Mouse (Mus musculus) neural tube, embryonic 15.5 days (tissue): Measurements from ENCODE around the gene Cflar. TPM values are rescaled to one million over a fixed set of nuclear protein-coding genes. Genes with fewer than 3 reads are reported as not detected.

Experiments
- ATAC-seq: fragments of 200-750 bp; cut with Nextera tagmentation; 2 replicates; pipeline ENCODE4 v1.8.0; 2017; ENCODE audit warnings: mild to moderate bottlenecking, moderate TSS enrichment, moderate library complexity; ENCODE audit not compliant: low FRiP score
- H3K27ac ChIP-seq: fragments of 300-500 bp; sonication (generic); replicated peaks from 2 replicates; pipeline ENCODE4 v1.5.1; 2015; ENCODE audit warnings: mild to moderate bottlenecking, inconsistent platforms
- H3K27me3 ChIP-seq: fragments of 300-500 bp; sonication (generic); replicated peaks from 2 replicates; pipeline ENCODE4 v1.6.1; 2015; ENCODE audit warnings: inconsistent platforms
- H3K36me3 ChIP-seq: fragments of 300-500 bp; sonication (generic); 2 replicates; pipeline ENCODE4 v1.6.1; 2015; ENCODE audit warnings: inconsistent platforms
- H3K4me1 ChIP-seq: fragments of 300-500 bp; sonication (generic); 2 replicates; pipeline ENCODE4 v1.6.1; 2015; ENCODE audit warnings: inconsistent platforms
- H3K4me2 ChIP-seq: fragments of 300-500 bp; sonication (generic); 2 replicates; pipeline ENCODE4 v1.6.1; 2015; ENCODE audit warnings: inconsistent platforms, mild to moderate bottlenecking, moderate library complexity
- H3K4me3 ChIP-seq: fragments of 300-500 bp; sonication (generic); replicated peaks from 2 replicates; pipeline ENCODE4 v1.5.1; 2015; ENCODE audit warnings: mild to moderate bottlenecking, inconsistent platforms
- H3K9ac ChIP-seq: fragments of 300-500 bp; sonication (generic); replicated peaks from 2 replicates; pipeline ENCODE4 v1.6.1; 2015; ENCODE audit warnings: mild to moderate bottlenecking, inconsistent platforms
- H3K9me3 ChIP-seq: fragments of 300-500 bp; sonication (generic); replicated peaks from 2 replicates; pipeline ENCODE4 v1.6.1; 2016; ENCODE audit warnings: inconsistent platforms
- WGBS: fragments of 180-500 bp; shearing (Covaris S2); methylation state at CpG from one replicate; pipeline ENCODE4 v1.1.7; 2015; ENCODE audit warnings: mixed read lengths; 5-methylcytosine and 5-hydroxymethylcytosine counted together
- polyA plus RNA-seq: library from polyadenylated mRNA; unstranded; fragments of >200 nt; fragmentation: Nextera tagmentation; extraction: Ambion mirVana; gene quantifications from 2 replicates; pipeline ENCODE4 v1.2.1, GENCODE M21; 2015

Gene Cflar
- polyA plus RNA-seq, 1 experiment from 2014 or later: 15.3 TPM

DNA sequence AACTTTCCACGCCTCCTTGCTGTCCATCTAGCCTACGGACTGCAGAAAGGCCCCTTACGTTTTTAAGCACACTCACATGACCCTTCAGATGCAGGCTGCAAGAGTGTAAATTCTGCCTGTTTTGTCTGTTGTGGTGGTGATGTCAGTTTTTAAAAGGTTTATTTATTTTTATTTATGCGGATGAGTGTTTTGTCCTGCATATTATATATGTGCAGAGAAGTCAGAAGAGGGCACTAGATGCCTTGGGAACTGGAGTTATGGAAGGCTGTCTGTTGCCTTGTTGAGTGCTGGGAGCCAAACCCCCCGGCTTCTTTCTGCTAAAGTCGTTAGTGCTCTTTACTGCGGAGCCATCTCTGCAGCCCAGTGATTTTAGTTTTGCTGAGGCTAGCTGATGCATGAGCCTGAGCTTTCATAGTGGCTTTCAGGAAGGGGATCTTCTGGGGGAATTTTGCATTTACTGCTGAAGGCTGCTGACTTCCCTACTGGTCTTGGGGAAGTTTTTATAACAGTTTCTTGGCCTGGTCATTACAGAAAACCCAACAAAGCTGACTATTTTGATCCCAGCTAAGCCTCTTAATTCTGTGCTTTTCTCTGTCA, 12.6 kb downstream of the Cflar start:
- no peak for ATAC-seq
- Histone ChIP-seq H3K4me1 (no peaks in the 10 kb centered on the region), H3K27me3 (no peaks in the 10 kb centered on the region), H3K27ac (no peak overlapping the region), H3K4me2 (no peak overlapping the region), H3K4me3 (no peak overlapping the region), H3K36me3 (no peaks in the 10 kb centered on the region), H3K9me3 (no peaks in the 10 kb centered on the region), H3K9ac (no peak overlapping the region)
- 62% methylated on average over 7 of the region's 7 CpGs for WGBS

DNA sequence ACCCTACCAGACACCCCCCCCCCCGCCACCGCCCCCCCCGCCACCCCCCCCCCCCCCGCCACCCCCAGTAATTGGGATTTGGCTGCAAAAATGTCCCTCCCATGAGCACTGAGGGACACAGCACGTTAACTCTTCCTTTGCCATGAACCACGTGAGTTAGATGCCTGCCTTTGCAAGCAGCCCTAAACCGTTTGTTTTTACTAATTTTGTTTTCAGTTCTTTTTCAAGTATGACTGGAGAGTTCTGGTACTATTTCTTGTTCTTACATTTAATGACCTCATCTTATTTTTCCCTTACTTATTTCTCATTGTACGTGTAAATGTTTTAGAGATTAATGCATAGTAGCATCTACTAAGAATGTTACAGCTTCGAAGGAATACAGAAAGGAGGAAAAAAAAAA, 13.2 kb downstream of the Cflar start:
- H3K4me2 ChIP-seq: no peak overlapping the region
- H3K4me1 ChIP-seq: no peaks in the 10 kb centered on the region
- no peaks in the 10 kb centered on the region for H3K36me3 ChIP-seq
- ATAC-seq: no peak
- H3K27me3 ChIP-seq: no peaks in the 10 kb centered on the region
- H3K27ac ChIP-seq: no peak overlapping the region
- H3K9ac ChIP-seq: no peak overlapping the region
- WGBS: 50% methylated on average over 8 of the region's 9 CpGs
- H3K4me3 ChIP-seq: no peak overlapping the region
- no peaks in the 10 kb centered on the region for H3K9me3 ChIP-seq

- Histone ChIP-seq H3K4me3 (no peak overlapping the region), H3K9me3 (no peaks in the 10 kb centered on the region), H3K4me1 (no peaks in the 10 kb centered on the region), H3K27ac (no peak overlapping the region), H3K36me3 (no peaks in the 10 kb centered on the region), H3K27me3 (no peaks in the 10 kb centered on the region), H3K9ac (no peak overlapping the region), H3K4me2 (no peak overlapping the region)
- ATAC-seq: no peak
These were observed 13.8 kb downstream of the Cflar start for GRCm38 (mm10) chr1:58725095-58725494.

DNA sequence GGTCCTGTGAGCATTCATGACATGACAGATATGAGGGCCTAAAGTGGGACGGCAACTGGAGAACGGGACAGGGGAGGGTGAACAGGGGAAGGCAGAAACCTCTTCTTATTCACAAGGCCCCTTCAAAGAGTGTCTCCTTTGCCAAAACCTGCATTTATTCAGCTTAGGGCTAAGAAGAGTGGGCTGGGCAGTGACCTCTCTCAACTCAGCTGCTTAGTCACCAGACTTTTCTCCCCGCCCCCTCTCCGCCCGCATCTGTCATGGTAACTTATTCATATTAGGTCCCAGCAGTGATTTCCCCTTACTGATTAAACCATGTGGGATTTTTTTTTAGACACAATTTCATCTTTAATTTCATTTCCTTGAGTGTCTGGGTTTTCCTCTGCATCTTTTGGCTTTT, 14.5 kb downstream of the Cflar start:
- Histone ChIP-seq H3K27me3 (no peaks in the 10 kb centered on the region), H3K36me3 (no peaks in the 10 kb centered on the region), H3K9ac (no peak overlapping the region), H3K27ac (no peak overlapping the region), H3K4me3 (no peak overlapping the region), H3K9me3 (no peaks in the 10 kb centered on the region), H3K4me2 (no peak overlapping the region), H3K4me1 (no peaks in the 10 kb centered on the region)
- no peak for ATAC-seq
- WGBS: 89% methylated on average over 5 of the region's 5 CpGs

GRCm38 (mm10) chr1:58727019-58727746, 15.9 kb downstream of the Cflar start:
- WGBS: 92% methylated on average over 1 of the region's 1 CpGs
- no peak for ATAC-seq

GRCm38 (mm10) chr1:58727747-58728589, 16.7 kb downstream of the Cflar start:
- H3K27ac ChIP-seq: no peak overlapping the region
- WGBS: 92% methylated on average over 10 of the region's 10 CpGs
- ATAC-seq: no peak
- H3K4me1 ChIP-seq: no peaks in the 10 kb centered on the region
- no peaks in the 10 kb centered on the region for H3K27me3 ChIP-seq
- no peaks in the 10 kb centered on the region for H3K36me3 ChIP-seq
- H3K9ac ChIP-seq: no peak overlapping the region
- H3K9me3 ChIP-seq: no peaks in the 10 kb centered on the region
- H3K4me2 ChIP-seq: no peak overlapping the region
- no peak overlapping the region for H3K4me3 ChIP-seq

More at GRCm38 (mm10) chr1:58727019-58727746, 15.9 kb downstream of the Cflar start:
- Histone ChIP-seq H3K27ac (no peak overlapping the region), H3K27me3 (no peaks in the 10 kb centered on the region), H3K4me1 (no peaks in the 10 kb centered on the region), H3K9me3 (no peaks in the 10 kb centered on the region), H3K36me3 (no peaks in the 10 kb centered on the region), H3K9ac (no peak overlapping the region), H3K4me2 (no peak overlapping the region), H3K4me3 (no peak overlapping the region)

DNA sequence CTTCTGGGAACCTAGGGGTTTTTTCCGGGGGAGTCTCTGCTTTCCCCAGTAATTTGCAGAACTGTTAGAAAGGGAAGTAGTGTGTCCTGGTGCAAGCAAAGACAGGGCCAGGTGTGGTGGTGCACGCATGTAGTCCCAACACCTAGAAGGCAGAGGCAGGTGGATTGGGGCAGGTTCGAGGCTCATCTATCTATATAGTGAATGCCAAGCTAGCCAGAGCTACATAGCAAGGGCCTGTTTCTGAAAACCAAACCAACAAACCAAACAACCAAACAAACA, 17.2 kb downstream of the Cflar start:
- H3K4me3 ChIP-seq: no peak overlapping the region
- H3K9ac ChIP-seq: no peak overlapping the region
- H3K36me3 ChIP-seq: 0 out of 2 replicates have a peak, but pooled peaks cover 1% of the 10 kb centered on the region
- H3K9me3 ChIP-seq: no peaks in the 10 kb centered on the region
- no peak for ATAC-seq
- 98% methylated on average over 3 of the region's 3 CpGs for WGBS
- no peaks in the 10 kb centered on the region for H3K27me3 ChIP-seq
- no peak overlapping the region for H3K4me2 ChIP-seq
- H3K4me1 ChIP-seq: no peaks in the 10 kb centered on the region
- no peak overlapping the region for H3K27ac ChIP-seq

- WGBS: 96% methylated on average over 2 of the region's 2 CpGs
These were observed 22.3 kb downstream of the Cflar start for GRCm38 (mm10) chr1:58733636-58734035.

GRCm38 (mm10) chr1:58734043-58734920, 23.0 kb downstream of the Cflar start:
- no peak for ATAC-seq
- no peaks in the 10 kb centered on the region for H3K27me3 ChIP-seq
- H3K4me1 ChIP-seq: no peaks in the 10 kb centered on the region
- no peak overlapping the region for H3K4me3 ChIP-seq
- H3K36me3 ChIP-seq: 0 out of 2 replicates have a peak, but pooled peaks cover 3% of the 10 kb centered on the region
- H3K9me3 ChIP-seq: no peaks in the 10 kb centered on the region
- H3K4me2 ChIP-seq: no peak overlapping the region
- no peak overlapping the region for H3K27ac ChIP-seq
- H3K9ac ChIP-seq: no peak overlapping the region
- WGBS: 94% methylated on average over 11 of the region's 11 CpGs

More at GRCm38 (mm10) chr1:58733636-58734035, 22.3 kb downstream of the Cflar start:
- ATAC-seq: no peak
- Histone ChIP-seq H3K4me1 (no peaks in the 10 kb centered on the region), H3K9me3 (no peaks in the 10 kb centered on the region), H3K9ac (no peak overlapping the region), H3K36me3 (0 out of 2 replicates have a peak, but pooled peaks cover 3% of the 10 kb centered on the region), H3K4me2 (no peak overlapping the region), H3K4me3 (no peak overlapping the region), H3K27ac (no peak overlapping the region), H3K27me3 (no peaks in the 10 kb centered on the region)

GRCm38 (mm10) chr1:58735962-58736361, 24.7 kb downstream of the Cflar start:
- H3K27me3 ChIP-seq: no peaks in the 10 kb centered on the region
- H3K9me3 ChIP-seq: no peaks in the 10 kb centered on the region
- H3K4me2 ChIP-seq: no peak overlapping the region
- no peak overlapping the region for H3K4me3 ChIP-seq
- H3K27ac ChIP-seq: no peak overlapping the region
- H3K4me1 ChIP-seq: no peaks in the 10 kb centered on the region
- peaks cover 10% of the 10 kb centered on the region for H3K36me3 ChIP-seq
- no peak overlapping the region for H3K9ac ChIP-seq
- 89% methylated on average over 7 of the region's 7 CpGs for WGBS
- no peak for ATAC-seq

DNA sequence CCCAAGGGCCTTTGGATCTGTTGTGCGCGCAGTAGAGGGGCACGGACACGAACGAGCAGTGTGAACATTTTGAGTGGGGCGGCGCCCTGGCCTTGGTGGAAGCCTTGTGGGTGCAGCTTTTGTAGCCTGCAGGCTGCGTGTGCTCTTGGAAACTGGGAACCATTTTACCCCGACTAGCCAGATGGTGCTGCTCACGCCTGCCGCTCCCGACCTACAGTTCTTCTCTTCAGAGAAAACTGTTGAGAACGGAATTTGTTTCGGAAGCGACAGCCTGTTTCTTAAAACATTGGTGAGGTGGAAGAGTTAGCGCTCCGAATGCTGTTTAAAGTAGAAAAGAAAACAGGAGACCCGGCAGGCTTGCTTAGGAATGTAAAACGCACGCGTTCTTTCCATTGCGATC, 25.7 kb downstream of the Cflar start:
- 96% methylated on average over 22 of the region's 22 CpGs for WGBS
- Histone ChIP-seq H3K27me3 (no peaks in the 10 kb centered on the region), H3K4me3 (no peak overlapping the region), H3K9me3 (no peaks in the 10 kb centered on the region), H3K4me1 (no peaks in the 10 kb centered on the region), H3K4me2 (no peak overlapping the region), H3K36me3 (peaks cover 19% of the 10 kb centered on the region), H3K27ac (no peak overlapping the region), H3K9ac (no peak overlapping the region)
- no peak for ATAC-seq
